Mouse (Mus musculus) olfactory bulb, adult 2 months (tissue): Measurements from ENCODE around the gene Timp2.
"Not testable (repeated sequence)": the region's sequence is repeated elsewhere in the genome, so short reads cannot be mapped to it uniquely, and the experiment has no call there.

ENCODE experiments used
- CTCF ChIP-seq: fragments of 200-500 bp; IDR thresholded peaks from 2 replicates; pipeline ENCODE4 v1.5.1; 2012; ENCODE audit warnings: low read depth, mild to moderate bottlenecking, low read length, moderate library complexity; ENCODE audit not compliant: insufficient read depth
- POLR2A ChIP-seq: fragments of 200-500 bp; IDR thresholded peaks from 2 replicates; pipeline ENCODE4 v1.6.1; 2012; ENCODE audit warnings: mild to moderate bottlenecking, low read depth, low read length, moderate library complexity; ENCODE audit not compliant: insufficient read depth

- TF ChIP-seq CTCF, POLR2A: not testable (repeated sequence)
Observed at GRCm38 (mm10) chr11:118387816-118388215, 32.3 kb upstream of the Timp2 start.
